Mouse (Mus musculus): Measurements from ENCODE around the gene Gm44502. TPM values are rescaled to one million over a fixed set of nuclear protein-coding genes. Genes with fewer than 3 reads are reported as not detected.

Gm44502 gene
- total RNA-seq, 1 experiment from 2014 or later, result 1.3 TPM

DNA sequence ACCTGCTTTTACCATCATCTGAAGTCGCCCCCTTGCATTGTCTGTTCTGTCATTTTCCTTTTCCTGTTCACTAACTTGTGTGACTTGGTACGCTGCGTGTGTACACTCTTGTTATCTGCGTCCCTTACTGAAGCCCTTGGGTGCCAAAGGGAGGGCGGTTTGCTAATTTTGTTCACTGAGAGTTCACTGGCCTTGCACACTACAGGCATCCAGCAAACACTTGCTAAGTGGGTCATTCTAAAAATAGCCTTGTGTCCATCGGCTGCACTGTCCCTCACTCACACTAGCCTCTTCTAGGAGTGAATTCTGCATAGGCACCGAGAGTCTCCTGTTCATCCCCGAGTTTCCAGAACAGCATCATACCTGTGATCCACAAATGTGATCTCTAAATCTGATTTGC, 14.2 kb downstream of the Gm44502 start:
- no peak for ATAC-seq (ENCODE audit: extremely low read depth, insufficient number of reproducible peaks, low FRiP score, poor library complexity, severe bottlenecking)

DNA sequence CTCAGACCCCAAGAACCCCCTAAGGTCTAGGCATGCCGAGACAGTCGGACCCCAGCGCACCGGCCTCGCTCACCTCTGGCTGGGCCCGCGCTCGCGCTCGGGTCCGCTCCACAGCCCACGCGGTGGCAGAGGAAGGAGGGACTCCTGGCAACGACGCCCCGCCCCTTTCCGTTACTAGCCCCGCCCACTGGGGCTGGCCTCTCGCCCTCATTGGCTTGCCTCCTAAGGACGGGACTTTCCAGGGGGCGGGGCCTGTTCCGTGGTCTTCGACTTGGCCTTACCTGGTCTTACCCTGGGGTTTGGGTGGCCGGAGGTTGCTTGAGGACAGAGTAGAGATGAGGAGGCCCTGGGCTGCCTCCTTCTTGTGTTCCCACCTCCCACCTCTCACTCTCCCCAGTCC, 19.4 kb downstream of the Gm44502 start, which contains the start of gene Syce3:
Gene Syce3, minus strand, starts transcription at position 386 of the 400 bp plus-strand sequence.
- no peak for ATAC-seq (ENCODE audit: extremely low read depth, insufficient number of reproducible peaks, low FRiP score, poor library complexity, severe bottlenecking)

DNA sequence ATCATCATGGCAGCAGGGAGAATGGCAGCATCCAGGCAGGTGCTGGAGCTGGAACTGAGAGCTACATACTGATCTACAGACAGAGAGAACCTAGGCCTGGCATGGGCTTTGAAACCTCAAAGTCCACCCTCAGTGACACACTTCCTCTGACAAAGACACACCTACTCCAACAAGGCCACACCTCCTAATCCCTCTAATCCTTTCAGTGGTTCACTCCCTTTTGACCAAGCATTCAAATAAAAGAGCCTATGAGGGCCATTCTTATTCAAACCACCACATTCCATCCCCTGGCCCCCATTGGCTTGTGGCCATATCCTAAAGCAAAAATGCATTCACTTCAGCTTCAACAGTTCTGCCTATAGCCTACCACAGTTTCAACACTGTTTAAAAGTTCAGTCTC, 22.8 kb downstream of the Gm44502 start:
- ATAC-seq (ENCODE audit: extremely low read depth, insufficient number of reproducible peaks, low FRiP score, poor library complexity, severe bottlenecking), result no peak

DNA sequence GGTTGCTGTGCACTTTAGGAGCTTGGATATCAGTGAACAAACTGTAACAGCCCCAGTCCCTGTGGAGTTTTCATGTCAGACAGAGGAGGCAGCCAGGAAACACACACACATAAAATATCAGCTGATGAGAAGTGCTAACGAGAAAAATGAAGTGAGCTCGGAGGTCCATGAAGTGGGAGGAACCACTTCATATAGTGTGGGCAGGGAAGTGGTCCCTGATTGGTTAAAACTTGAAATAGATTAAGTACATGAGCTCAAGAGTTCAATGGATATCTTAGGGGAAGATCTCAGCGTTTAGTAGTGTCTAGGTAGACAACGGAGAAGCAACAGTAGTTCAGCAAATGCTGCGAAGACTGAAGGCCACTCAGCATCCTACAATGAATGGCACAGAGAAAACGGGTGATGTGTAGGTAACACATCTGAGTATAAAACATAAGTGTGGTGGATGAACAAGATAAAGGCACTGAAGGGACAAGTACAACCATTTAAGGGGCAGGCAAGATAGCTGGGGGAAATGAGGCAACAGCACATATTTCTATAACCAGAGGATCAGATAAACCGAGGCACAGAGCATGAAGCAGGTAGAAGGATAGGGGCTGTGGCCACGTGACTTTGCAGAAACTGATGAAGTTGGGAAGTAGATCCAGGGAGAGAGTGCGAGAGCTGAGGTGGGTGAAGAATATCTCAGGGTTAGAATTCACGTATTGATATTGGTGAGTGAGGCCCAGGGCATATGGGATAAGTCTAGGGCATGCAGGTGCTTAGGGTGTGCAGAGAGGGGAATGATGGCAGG, 24.5 kb downstream of the Gm44502 start:
- ATAC-seq (ENCODE audit: extremely low read depth, insufficient number of reproducible peaks, low FRiP score, poor library complexity, severe bottlenecking), result no peak

DNA sequence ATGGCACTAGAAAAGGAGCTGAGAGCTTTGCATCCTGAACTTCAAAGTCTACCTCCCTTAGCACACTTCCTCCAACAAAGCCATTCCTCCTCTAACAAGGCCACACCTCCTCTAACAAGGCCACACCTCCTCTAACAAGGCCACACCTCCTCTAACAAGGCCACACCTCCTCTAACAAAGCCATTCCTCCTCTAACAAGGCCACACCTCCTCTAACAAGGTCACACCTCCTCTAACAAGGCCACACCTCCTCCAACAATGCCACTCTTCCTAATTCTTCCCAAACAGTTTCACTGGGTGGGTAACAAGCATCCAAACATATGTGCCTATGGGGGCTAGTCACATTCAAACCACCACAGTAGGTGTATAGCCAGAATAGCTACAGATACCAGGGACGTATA, 27.0 kb downstream of the Gm44502 start:
- no peak for ATAC-seq (ENCODE audit: extremely low read depth, insufficient number of reproducible peaks, low FRiP score, poor library complexity, severe bottlenecking)

DNA sequence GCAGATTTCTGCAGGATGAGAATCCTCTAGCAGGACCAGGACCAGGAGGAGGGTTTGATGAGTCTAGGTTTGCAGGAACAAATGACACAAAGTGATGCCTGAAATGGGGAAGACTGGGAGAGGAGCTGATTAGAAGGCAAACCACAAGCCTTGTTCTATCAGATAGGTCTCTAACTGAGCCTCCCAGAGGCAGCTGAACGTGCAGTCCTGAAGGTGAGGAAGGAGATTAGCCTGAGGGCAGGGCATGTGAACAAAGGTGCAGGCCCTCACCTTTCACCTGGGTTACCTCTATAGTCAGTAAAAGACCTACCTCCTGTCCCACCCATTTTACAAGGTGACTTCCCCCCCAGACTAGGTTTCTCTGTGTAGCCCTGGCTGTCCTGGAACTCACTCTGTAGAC, 29.8 kb downstream of the Gm44502 start:
- ATAC-seq (ENCODE audit: extremely low read depth, insufficient number of reproducible peaks, low FRiP score, poor library complexity, severe bottlenecking), result no peak

DNA sequence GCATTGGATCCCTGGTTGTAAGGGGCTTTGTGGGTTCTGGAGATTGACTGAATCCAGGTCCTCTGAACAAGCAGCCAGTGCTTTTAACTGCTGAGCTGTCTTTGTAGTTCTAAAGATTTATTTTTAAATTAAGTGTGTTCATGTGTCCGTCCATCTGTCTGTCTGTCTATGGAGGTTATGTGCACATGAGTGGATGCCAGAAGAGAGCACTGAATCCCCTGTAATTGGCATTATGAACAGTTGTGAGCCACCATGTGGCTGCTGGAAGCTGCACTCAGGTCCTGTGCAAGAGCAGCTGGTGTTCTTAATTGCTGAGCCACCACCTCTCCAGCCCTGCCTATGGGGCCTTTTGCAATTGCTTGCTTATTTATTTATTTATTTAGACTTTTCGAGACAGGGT, 31.4 kb downstream of the Gm44502 start:
- no peak for ATAC-seq (ENCODE audit: extremely low read depth, insufficient number of reproducible peaks, low FRiP score, poor library complexity, severe bottlenecking)

DNA sequence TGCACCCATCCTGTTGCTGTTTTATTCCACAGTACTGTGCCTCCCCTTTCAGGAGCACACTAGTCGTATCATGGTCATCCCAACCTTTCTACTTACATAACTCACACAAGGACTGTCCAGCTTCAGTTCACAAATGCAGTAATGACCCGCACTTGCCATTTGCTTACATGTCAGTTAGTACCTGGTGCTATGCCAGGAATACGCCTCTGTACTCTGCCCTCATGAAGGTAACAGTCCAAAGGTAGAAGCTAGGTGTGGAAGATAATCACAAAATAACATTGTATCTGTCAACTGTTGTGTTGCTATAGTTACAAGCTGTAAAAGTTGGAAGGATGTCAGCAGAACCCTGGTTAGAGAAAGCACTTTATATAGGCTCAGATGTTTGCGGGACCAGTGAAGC, 32.6 kb downstream of the Gm44502 start:
- no peak for ATAC-seq (ENCODE audit: extremely low read depth, insufficient number of reproducible peaks, low FRiP score, poor library complexity, severe bottlenecking)

DNA sequence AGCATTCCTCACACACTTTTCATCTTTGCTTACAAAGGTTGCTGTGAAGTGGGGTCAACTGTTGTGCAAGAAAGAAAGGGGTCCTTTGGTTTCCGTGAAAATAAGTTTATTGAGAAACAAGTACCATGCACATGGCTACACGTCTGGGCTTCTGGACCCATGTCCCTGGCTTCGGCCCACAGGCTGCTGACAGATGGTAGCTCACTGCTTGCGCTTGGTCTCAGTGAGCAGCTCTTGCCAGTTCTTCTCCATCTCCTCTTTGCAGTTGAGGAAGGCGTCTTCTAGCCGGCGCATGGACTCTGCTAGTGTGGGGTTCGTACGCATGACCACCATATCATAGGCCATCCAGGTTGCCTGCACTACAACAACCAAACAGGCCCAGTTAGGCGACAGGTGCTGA, 39.4 kb downstream of the Gm44502 start:
- no peak for ATAC-seq (ENCODE audit: extremely low read depth, insufficient number of reproducible peaks, low FRiP score, poor library complexity, severe bottlenecking)

DNA sequence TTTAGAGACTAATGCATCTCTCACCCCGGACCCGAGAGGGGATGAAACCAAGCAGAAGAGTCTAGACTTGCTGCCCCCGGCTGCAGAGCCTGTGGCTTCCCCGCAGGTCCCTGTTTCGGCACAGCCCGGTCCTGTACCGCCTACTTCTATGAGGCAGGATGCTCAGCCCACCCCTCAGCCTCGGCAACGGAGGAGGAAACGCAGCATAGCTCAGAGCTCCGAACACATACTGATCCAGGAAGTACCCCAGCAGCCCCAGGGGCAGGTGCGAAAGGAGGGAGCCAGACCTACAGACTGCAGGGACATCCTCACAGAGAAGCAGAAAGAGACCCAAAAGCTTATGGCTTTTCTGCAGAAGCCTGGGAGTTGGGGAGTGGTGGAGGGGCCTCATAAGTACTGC, 42.4 kb downstream of the Gm44502 start:
- ATAC-seq (ENCODE audit: extremely low read depth, insufficient number of reproducible peaks, low FRiP score, poor library complexity, severe bottlenecking), result no peak

DNA sequence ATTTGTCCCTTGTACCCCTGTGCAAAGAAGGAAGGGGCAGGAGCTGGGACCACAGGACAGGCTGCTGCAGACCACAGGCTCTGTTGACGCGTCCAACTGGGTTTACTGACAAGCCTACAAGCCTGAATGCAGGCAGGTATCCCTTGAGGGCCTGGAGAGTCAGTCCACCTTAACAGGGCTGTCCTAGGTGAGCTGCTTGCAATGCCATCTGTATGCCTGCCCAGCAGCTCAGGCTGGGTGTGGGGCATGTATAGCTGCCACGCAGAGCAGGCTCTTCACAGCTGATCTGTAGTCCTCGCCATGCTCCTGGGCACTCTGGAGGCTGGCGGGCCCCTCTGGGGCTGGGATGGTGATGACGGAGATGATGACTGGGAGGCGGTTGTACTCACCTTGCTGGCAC, 44.9 kb downstream of the Gm44502 start, which contains the start of gene Klhdc7b:
Gene Klhdc7b, plus strand, starts transcription at position 301 of the 400 bp plus-strand sequence.
- ATAC-seq (ENCODE audit: extremely low read depth, insufficient number of reproducible peaks, low FRiP score, poor library complexity, severe bottlenecking), result no peak

DNA sequence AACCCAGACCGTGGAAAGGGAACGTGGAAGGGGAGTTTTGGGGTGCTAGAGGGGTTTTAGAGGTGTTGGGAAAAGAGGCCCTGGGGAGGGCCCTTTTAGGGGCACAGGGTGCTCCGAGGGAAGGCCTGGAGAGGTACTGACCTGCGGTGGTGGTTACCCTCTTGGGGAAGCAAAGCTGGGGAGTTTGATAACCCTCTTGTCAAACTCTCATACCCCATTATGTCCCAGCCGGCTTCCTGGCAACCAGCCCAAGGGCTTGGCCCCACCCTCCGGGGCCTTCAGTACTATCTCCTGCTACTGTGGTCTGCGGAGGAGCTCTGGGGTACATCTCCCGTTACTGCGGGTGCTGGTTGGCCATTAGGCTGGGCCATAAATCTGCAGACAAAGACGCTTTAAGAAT, 50.1 kb downstream of the Gm44502 start:
- no peak for ATAC-seq (ENCODE audit: extremely low read depth, insufficient number of reproducible peaks, low FRiP score, poor library complexity, severe bottlenecking)

DNA sequence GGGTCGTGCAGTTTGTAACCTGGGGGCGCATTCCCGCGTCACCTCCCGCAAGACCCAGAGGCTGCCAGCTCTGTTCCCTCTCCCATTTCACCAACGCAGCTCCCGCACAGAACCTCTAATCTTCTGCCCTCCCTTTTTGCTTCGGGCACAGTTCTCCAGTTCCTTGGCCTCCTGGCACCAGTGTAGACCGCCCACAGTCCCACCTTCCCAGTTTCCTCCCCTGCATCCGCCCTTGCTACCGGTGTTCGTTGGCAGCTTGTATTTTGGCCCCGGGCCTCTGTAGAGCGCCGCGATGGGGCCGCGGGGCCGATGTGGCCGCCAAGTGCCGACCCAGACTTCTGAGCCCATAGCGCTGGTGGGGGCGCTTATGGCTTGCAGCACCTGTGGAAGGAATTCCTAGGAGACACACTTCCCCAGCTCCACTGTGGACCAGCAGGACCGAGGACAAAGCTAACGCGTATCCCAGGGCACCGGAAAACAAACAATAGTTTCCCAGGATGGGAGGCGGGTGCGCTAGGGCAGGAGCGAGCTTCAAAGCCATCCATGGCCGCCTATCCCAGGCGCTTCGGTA, 50.6 kb downstream of the Gm44502 start, which contains the start of gene Odf3b:
Gene Odf3b, minus strand, starts transcription at position 452 of the 571 bp plus-strand sequence.
- no peak for ATAC-seq (ENCODE audit: extremely low read depth, insufficient number of reproducible peaks, low FRiP score, poor library complexity, severe bottlenecking)

DNA sequence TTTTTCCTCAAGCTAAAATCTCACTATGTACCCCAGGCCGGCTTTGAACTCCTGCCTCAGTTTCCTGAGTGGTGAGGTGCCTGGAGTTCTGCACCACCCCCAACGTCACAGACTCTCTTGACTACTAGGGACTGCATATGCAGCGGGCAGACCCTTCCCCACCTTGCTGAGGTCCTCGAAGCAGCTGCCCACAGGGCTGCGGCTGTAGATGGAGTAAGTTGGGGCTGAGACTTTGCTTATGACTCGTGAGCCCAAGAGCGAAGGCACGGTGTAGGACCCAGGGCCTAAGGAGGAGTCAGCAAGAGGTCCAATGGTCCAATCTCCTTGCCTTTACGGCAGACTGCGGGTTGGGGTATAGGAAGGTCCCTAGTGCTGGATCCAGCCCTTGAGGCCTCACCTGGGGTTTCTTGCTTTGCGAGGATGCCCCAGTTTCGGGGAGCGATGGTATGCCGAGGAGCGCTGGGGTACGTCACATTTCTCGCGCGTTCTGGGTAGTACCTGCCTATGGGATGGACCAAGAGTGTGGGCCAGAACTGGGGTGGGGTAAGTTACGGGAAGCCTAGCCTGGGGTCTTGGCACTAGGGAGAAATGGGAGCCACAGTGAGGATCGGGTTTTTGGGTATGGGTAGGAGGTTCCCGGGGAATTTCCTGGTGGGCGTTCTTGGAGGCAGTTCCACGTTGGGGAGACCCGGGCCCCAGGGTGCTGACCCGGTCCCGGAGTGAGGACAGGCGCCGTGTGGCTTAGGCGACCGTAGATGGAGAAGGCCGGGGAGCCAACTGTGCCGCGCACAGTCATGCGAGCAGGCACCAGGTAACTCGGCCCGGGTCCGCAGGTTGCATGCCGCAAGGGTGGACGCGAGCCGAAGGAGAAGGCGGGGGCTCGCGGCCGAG, 51.3 kb downstream of the Gm44502 start:
- no peak for ATAC-seq (ENCODE audit: extremely low read depth, insufficient number of reproducible peaks, low FRiP score, poor library complexity, severe bottlenecking)

DNA sequence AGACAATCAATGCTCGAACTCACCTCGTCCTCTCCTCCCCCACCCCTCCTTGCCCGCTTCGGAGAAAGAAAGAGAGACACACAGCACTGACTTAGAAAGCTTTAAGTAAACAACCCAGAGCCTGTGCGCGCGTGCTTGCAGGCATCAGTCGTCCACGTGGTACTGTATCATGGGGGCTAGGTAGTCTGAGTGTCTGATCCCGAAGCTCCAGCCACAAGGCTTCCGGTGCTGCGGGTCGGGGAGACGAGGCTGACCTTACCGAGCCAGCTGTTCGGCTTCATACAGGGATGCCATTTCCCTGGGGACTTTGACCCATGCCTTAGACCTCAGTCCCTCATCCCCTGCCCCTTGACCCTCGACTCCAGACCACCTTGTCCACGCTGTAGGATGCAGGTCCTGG, 52.1 kb downstream of the Gm44502 start:
- no peak for ATAC-seq (ENCODE audit: extremely low read depth, insufficient number of reproducible peaks, low FRiP score, poor library complexity, severe bottlenecking)

DNA sequence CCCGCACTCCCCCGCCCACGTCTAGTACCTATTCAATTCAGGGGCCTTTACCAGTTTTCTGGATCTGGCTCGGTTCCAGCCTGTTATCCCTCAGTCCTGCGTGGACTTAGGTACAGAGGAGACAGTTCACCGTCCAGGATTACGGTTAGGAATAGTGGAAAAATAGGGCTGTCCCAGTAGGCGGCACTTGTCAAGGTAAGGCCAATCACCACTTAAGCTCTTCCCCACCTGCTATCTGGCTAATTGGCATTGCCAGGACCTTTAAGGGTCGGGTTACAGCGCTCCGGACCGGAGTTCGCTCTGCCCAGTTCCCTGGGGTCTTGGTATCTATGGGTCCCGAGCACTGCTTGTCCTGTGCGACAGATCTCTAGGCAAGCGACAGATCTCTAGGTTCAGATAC, 52.5 kb downstream of the Gm44502 start, which contains the start of gene Tymp:
Gene Tymp, minus strand, starts transcription at position 83 of the 400 bp plus-strand sequence.
- ATAC-seq (ENCODE audit: extremely low read depth, insufficient number of reproducible peaks, low FRiP score, poor library complexity, severe bottlenecking), result no peak

DNA sequence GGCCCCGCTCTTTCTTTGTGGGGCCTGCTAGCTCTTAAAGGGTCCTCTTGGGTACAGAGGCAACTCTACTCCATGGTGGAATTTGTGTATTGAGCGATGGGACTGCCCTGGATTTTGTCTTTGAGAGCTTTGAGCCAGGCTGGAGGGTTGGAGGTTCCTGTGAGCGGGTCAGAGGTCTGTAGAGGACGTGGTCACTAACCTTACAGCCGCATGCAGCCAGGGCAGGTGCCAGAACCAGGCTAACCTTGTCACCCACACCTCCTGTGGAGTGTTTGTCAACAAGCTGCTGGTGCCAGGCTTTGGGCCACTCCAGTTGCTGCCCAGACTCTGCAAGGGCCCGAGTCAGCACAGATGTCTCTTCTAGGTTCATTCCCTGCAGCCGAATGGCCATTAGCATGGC, 53.5 kb downstream of the Gm44502 start:
- ATAC-seq (ENCODE audit: extremely low read depth, insufficient number of reproducible peaks, low FRiP score, poor library complexity, severe bottlenecking), result no peak

DNA sequence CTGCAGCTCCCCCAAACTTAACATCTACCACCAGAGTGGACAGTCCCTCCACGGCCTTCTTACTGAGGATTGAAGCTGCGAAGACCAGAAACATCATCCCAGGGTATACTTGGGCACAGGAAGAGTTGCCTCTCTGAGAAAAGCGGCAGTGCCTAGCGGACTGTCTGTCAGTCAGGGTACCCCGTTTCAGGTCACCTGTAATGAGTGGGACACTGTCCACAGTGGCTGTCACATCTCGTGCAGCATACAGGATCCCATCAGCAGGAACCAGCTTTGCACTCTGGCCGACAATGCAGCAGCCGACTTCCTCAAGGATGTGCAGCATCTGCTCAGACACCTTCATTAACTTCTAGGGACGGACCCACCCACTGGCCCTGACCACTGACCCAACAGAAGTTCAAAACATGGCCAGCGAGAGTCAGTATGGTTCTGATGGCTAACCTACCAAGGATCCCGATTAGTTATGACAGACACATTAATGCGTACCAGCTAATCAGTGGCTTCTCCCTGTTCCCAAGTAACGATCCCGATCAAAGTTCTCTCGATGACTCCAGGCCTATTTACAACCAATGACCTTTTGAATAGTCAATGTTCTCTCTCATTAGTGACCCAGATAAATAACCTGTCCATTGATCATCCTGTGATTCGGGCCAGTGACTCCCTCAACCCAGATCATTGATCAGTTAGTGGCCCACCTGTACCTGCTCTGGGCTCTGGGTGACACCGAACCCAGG, 54.5 kb downstream of the Gm44502 start:
- ATAC-seq (ENCODE audit: extremely low read depth, insufficient number of reproducible peaks, low FRiP score, poor library complexity, severe bottlenecking), result no peak

DNA sequence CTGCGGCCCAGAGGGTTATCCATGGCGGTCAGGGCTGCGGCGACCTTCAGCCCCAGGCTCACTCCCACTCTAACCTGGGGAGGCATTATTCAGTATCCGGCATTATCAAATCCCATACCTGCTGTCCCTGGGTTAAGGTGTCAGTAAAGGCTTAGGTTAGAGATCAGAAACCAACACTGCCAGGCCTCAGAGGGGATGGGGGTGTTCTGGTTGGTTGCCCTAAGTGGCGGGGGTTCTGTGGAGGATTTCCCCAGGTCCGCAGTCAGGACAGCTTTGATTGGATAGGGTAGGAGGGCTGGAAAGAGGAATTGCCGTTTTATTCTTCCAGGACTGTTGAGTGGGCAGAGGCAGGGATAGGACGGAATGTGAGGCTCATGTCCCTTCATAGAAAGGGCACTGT, 55.2 kb downstream of the Gm44502 start:
- ATAC-seq (ENCODE audit: extremely low read depth, insufficient number of reproducible peaks, low FRiP score, poor library complexity, severe bottlenecking), result no peak

Data from neutrophil, adult 5-6 weeks (primary cell).